Mouse (Mus musculus): Measurements from ENCODE around the gene Tada3. TPM values are rescaled to one million over a fixed set of nuclear protein-coding genes. Genes with fewer than 3 reads are reported as not detected.

The Tada3 gene
- 3.1 TPM for polyA plus RNA-seq (2014; fragmentation: Illumina TruSeq; extraction: RNeasy Lipid Tissue Mini Kit (QIAGEN cat#74804))

GRCm38 (mm10) chr6:113377496-113378385 lies at the start of gene Tada3, which contains the start of gene Arpc4:
Tada3 (minus strand) TSS chr6:113377883.
Arpc4 (plus strand) TSS chr6:113378115.

GRCm38 (mm10) chr6:113419199-113419587 lies 41.5 kb upstream of the Tada3 start, which contains the start of gene Rpusd3:
Rpusd3 (minus strand) TSS chr6:113419340.

GRCm38 (mm10) chr6:113388960-113389359 lies 11.3 kb upstream of the Tada3 start, which contains the start of gene Ttll3:
Ttll3 (plus strand) TSS chr6:113389260.

GRCm38 (mm10) chr6:113343177-113344092 lies 34.2 kb downstream of the Tada3 start, which contains the start of gene Camk1:
Camk1 (minus strand) TSS chr6:113343984.

GRCm38 (mm10) chr6:113326533-113327315 lies 51.0 kb downstream of the Tada3 start, which contains the start of gene Ogg1:
Ogg1 (plus strand) TSS chr6:113326972.

Other genes with a start within 250 kb of the Tada3 start
- 0.20 TPM for gene Lhfpl4, start 182.5 kb downstream of the Tada3 start, polyA plus RNA-seq (2014; fragmentation: Illumina TruSeq; extraction: RNeasy Lipid Tissue Mini Kit (QIAGEN cat#74804))
- 35.6 TPM for gene Mtmr14, start 140.0 kb downstream of the Tada3 start, polyA plus RNA-seq (2014; fragmentation: Illumina TruSeq; extraction: RNeasy Lipid Tissue Mini Kit (QIAGEN cat#74804))
- 0.20 TPM for gene Cpne9, start 95.6 kb downstream of the Tada3 start, polyA plus RNA-seq (2014; fragmentation: Illumina TruSeq; extraction: RNeasy Lipid Tissue Mini Kit (QIAGEN cat#74804))
- gene Brpf1, start 70.7 kb downstream of the Tada3 start, polyA plus RNA-seq (2014; fragmentation: Illumina TruSeq; extraction: RNeasy Lipid Tissue Mini Kit (QIAGEN cat#74804)), result 3.5 TPM
- gene Ogg1, start 50.9 kb downstream of the Tada3 start, polyA plus RNA-seq (2014; fragmentation: Illumina TruSeq; extraction: RNeasy Lipid Tissue Mini Kit (QIAGEN cat#74804)), result 3.6 TPM
- 23.9 TPM for gene Camk1, start 33.9 kb downstream of the Tada3 start, polyA plus RNA-seq (2014; fragmentation: Illumina TruSeq; extraction: RNeasy Lipid Tissue Mini Kit (QIAGEN cat#74804))
- gene Arpc4, start 232 bp upstream of the Tada3 start, polyA plus RNA-seq (2014; fragmentation: Illumina TruSeq; extraction: RNeasy Lipid Tissue Mini Kit (QIAGEN cat#74804)), result 117 TPM
- gene Ttll3, start 11.4 kb upstream of the Tada3 start, polyA plus RNA-seq (2014; fragmentation: Illumina TruSeq; extraction: RNeasy Lipid Tissue Mini Kit (QIAGEN cat#74804)), result not detected
- gene Rpusd3, start 41.5 kb upstream of the Tada3 start, polyA plus RNA-seq (2014; fragmentation: Illumina TruSeq; extraction: RNeasy Lipid Tissue Mini Kit (QIAGEN cat#74804)), result not detected
- 0.54 TPM for gene Cidec, start 57.9 kb upstream of the Tada3 start, polyA plus RNA-seq (2014; fragmentation: Illumina TruSeq; extraction: RNeasy Lipid Tissue Mini Kit (QIAGEN cat#74804))
- gene Jagn1, start 64.7 kb upstream of the Tada3 start, polyA plus RNA-seq (2014; fragmentation: Illumina TruSeq; extraction: RNeasy Lipid Tissue Mini Kit (QIAGEN cat#74804)), result 22.8 TPM
- 0.57 TPM for gene Il17re, start 80.6 kb upstream of the Tada3 start, polyA plus RNA-seq (2014; fragmentation: Illumina TruSeq; extraction: RNeasy Lipid Tissue Mini Kit (QIAGEN cat#74804))
- gene Il17rc, start 93.5 kb upstream of the Tada3 start, polyA plus RNA-seq (2014; fragmentation: Illumina TruSeq; extraction: RNeasy Lipid Tissue Mini Kit (QIAGEN cat#74804)), result 0.77 TPM
- gene Creld1, start 105.4 kb upstream of the Tada3 start, polyA plus RNA-seq (2014; fragmentation: Illumina TruSeq; extraction: RNeasy Lipid Tissue Mini Kit (QIAGEN cat#74804)), result 1.2 TPM
- gene Prrt3, start 124.0 kb upstream of the Tada3 start, polyA plus RNA-seq (2014; fragmentation: Illumina TruSeq; extraction: RNeasy Lipid Tissue Mini Kit (QIAGEN cat#74804)), result not detected
- gene Emc3, start 153.8 kb upstream of the Tada3 start, polyA plus RNA-seq (2014; fragmentation: Illumina TruSeq; extraction: RNeasy Lipid Tissue Mini Kit (QIAGEN cat#74804)), result 111 TPM
- gene Fancd2, start 153.8 kb upstream of the Tada3 start, polyA plus RNA-seq (2014; fragmentation: Illumina TruSeq; extraction: RNeasy Lipid Tissue Mini Kit (QIAGEN cat#74804)), result 4.6 TPM
- gene Fancd2os, start 222.8 kb upstream of the Tada3 start, polyA plus RNA-seq (2014; fragmentation: Illumina TruSeq; extraction: RNeasy Lipid Tissue Mini Kit (QIAGEN cat#74804)), result 0.34 TPM
- 43.7 TPM for gene Brk1, start 226.9 kb upstream of the Tada3 start, polyA plus RNA-seq (2014; fragmentation: Illumina TruSeq; extraction: RNeasy Lipid Tissue Mini Kit (QIAGEN cat#74804))
- gene Vhl, start 246.1 kb upstream of the Tada3 start, polyA plus RNA-seq (2014; fragmentation: Illumina TruSeq; extraction: RNeasy Lipid Tissue Mini Kit (QIAGEN cat#74804)), result 38.4 TPM

All from ovary, adult 10 weeks (tissue).